Mouse (Mus musculus) brown adipose tissue, adult 24 weeks (tissue): ENCODE data around the gene Ankrd66. TPM values are rescaled to one million over a fixed set of nuclear protein-coding genes. Genes with fewer than 3 reads are reported as not detected.
"Not testable (repeated sequence)": the region's sequence is repeated elsewhere in the genome, so short reads cannot be mapped to it uniquely, and the experiment has no call there.

ENCODE experiments used
- H3K27ac ChIP-seq: fragments of 200-500 bp; replicated peaks from 2 replicates; pipeline ENCODE4 v1.5.1; 2012; ENCODE audit warnings: low read depth, mild to moderate bottlenecking, low read length
- H3K4me1 ChIP-seq: fragments of 200-500 bp; 2 replicates; pipeline ENCODE4 v1.6.1; 2012; ENCODE audit warnings: low read length, mixed read lengths; ENCODE audit not compliant: control insufficient read depth, insufficient read depth, insufficient read length
- H3K4me3 ChIP-seq: fragments of 200-500 bp; 2 replicates; pipeline ENCODE4 v1.5.1; 2012; ENCODE audit warnings: low read depth, mild to moderate bottlenecking, low read length, moderate library complexity; ENCODE audit not compliant: insufficient read depth
- polyA plus RNA-seq: library from polyadenylated mRNA; stranded (reverse); fragments of >200 nt; gene quantifications from 2 replicates; pipeline ENCODE4 v1.2.4, GENCODE M21; 2012; ENCODE audit not compliant: missing spikeins, insufficient read depth, insufficient read length

Gene Ankrd66
- polyA plus RNA-seq, 1 experiment: not detected

DNA sequence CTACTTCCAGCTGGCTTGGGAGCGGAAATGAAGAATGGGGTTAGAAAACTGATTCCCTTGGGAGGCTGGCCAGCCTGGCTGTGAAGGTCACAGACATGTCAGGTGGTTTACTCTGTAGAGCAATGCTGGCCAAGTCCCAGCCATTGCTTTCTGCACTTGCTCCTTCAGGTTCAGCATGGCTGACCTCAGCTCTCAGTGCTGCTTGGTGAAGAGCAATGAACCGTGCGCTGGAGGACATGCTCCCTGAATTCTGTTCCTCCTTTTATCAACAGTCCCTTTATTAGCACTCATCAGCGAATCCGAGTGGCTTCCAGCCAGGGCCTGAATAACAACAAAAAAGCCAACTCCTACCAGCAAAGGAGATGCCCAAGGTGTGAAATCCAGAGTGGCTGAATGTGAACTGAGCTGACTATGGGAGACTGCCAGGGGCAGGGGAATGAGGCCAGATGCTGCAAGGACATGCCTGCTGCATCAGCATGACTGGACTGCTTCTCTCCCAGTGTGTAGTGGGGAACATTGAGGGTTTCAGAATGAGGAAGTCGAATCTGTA, 14.2 kb upstream of the Ankrd66 start:
- peak overlapping the region; percentile 59 for H3K27ac ChIP-seq
- H3K4me1 ChIP-seq: peaks cover 4% of the 10 kb centered on the region
- no peak overlapping the region for H3K4me3 ChIP-seq

GRCm38 (mm10) chr17:43557104-43557503, 13.7 kb upstream of the Ankrd66 start:
- Histone ChIP-seq H3K4me1 (peaks cover 4% of the 10 kb centered on the region), H3K4me3 (no peak overlapping the region), H3K27ac (peak overlapping the region; percentile 91)

DNA sequence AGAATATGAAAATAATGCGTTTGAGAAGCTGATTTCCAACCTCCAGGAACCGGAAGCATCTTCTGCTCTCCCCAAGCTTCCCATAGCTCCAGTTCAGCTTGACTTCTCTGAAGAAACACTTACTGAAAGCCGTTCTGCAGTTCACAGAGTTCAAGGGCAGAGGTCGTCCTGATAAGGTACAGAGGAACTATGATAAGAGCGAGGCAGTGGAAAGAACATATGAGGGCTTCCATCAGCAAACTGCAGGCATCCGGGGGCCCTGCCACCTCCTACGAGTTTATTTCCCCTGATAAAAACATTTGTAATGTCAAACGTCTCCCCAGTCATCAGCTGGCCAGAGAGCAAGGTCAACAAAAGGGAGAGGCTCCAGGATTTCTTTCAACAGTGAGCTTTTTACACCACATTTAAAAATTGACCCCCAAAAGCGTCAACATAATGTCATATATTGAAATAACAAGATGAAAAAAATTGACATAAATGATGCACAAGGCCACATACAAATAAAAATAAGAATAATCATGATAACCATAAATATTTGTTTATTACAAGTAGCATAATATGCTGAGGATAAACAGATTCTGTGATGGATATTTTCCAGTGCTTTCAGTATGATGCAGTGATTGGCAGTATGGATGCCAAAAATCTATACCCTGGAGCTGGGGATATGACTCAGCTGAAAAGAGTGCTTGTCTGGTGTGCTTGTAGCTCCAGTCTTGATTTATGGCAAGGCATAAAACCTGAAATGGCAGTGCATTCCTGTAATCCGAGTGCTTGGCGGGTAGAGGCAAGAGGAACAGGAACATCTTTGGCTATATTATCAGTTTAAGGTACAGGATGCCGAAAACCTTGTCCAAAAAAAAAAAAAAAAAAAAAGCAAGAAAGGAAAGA, 11.3 kb upstream of the Ankrd66 start:
- Histone ChIP-seq H3K27ac (no peak overlapping the region), H3K4me1 (peaks cover 4% of the 10 kb centered on the region), H3K4me3 (no peak overlapping the region)

GRCm38 (mm10) chr17:43551122-43551630, 7.7 kb upstream of the Ankrd66 start:
- Histone ChIP-seq H3K4me3 (no peak overlapping the region), H3K27ac (no peak overlapping the region), H3K4me1 (no peaks in the 10 kb centered on the region)

- Histone ChIP-seq H3K4me1 (no peaks in the 10 kb centered on the region), H3K27ac (no peak overlapping the region), H3K4me3 (no peak overlapping the region)
Measured at GRCm38 (mm10) chr17:43544040-43544439, 601 bp upstream of the Ankrd66 start.

- Histone ChIP-seq H3K4me1 (no peaks in the 10 kb centered on the region), H3K4me3 (no peak overlapping the region), H3K27ac (no peak overlapping the region)
Measured at GRCm38 (mm10) chr17:43538767-43539166, 4.7 kb downstream of the Ankrd66 start.

- H3K27ac ChIP-seq: 0 out of 2 replicates have a peak overlapping the region, but pooled peaks have one; percentile 21
- H3K4me1 ChIP-seq, H3K4me3 ChIP-seq: not testable (repeated sequence)
Measured at GRCm38 (mm10) chr17:43536841-43537240, 6.6 kb downstream of the Ankrd66 start.

- no peaks in the 10 kb centered on the region for H3K4me1 ChIP-seq
- no peak overlapping the region for H3K27ac ChIP-seq
- peak overlapping the region; percentile 41 for H3K4me3 ChIP-seq
Measured at GRCm38 (mm10) chr17:43534362-43535222, 8.8 kb downstream of the Ankrd66 start.

- Histone ChIP-seq H3K4me3 (no peak overlapping the region), H3K4me1 (no peaks in the 10 kb centered on the region), H3K27ac (no peak overlapping the region)
Measured at GRCm38 (mm10) chr17:43531192-43531591, 12.2 kb downstream of the Ankrd66 start.

GRCm38 (mm10) chr17:43530507-43530906, 12.9 kb downstream of the Ankrd66 start:
- H3K4me3 ChIP-seq: no peak overlapping the region
- H3K27ac ChIP-seq: no peak overlapping the region
- H3K4me1 ChIP-seq: no peaks in the 10 kb centered on the region

DNA sequence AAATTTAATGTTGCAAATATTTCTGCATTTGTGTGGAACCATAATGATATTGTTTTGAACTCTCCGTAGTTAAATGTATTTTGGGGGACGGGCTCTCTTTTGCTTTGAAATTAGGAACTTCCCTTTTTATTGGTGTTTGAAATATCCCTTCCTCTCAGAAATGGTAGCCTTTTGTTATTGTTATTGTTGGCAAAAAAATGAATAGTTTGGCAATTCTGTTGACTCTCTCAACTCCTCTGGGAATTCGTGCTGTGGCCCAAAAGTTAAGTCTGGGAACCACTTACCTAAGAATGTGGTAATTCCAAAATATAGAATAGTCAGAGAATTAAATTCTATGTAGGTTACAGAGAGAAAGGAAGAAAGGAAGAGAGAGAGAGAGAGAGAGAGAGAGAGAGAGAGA, 23.3 kb downstream of the Ankrd66 start:
- no peaks in the 10 kb centered on the region for H3K4me1 ChIP-seq
- no peak overlapping the region for H3K27ac ChIP-seq
- no peak overlapping the region for H3K4me3 ChIP-seq

DNA sequence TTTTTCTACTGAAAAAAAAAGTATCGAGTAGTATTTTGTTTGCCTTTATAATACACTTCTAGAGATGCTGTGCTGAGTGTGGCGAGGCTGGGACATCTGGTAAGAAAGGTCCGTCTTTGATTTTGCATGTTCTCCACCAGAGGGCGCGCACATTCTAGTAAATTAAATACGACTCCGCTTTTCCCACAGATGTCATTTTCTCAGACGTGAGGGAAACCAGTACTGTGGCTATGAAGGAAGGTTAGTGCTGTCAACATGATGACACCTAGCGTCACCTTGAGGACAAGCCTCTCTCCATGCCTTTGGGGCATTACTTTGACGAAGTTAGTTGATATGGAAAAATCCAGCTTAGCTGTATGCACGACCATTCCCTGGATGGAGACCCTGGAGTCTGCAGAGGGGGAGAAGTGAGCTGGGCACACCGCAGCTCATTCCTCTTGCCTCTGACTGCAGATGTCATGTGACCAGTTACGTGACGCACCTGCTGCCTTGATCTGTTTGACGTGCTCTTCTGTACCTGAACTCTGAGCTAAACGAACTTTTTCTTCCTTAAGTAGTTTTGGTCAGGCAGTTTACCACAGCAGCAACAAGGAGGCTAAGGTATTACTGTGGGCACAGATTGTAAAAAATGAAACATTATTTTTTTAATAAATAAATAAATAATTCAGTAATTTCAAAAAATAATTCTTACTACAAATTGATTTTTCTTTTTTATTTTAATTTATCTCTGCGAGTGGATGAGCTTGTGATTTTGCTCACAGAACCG, 24.6 kb downstream of the Ankrd66 start:
- Histone ChIP-seq H3K27ac (no peak overlapping the region), H3K4me1 (no peaks in the 10 kb centered on the region), H3K4me3 (no peak overlapping the region)

DNA sequence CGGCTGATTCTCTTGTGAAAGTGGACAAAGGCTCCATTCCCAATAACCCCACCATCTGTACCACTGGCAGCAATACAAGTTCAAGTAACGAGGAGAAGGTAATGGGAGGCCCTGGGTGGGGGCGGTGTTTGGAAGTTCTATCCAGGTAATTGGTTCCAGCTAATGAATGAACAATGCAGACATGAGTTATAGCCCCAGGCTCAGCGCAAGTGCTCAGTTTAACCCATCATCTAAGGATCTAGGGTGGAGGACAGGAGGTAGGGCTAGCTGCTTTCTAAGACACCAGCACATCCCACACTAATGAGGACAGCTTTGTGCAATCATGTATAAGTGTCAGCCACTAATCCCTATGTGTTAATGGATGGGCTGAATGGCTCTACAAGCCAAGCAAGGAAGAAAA, 32.7 kb downstream of the Ankrd66 start:
- no peaks in the 10 kb centered on the region for H3K4me1 ChIP-seq
- H3K27ac ChIP-seq: no peak overlapping the region
- no peak overlapping the region for H3K4me3 ChIP-seq

- Histone ChIP-seq H3K27ac (no peak overlapping the region), H3K4me1 (no peaks in the 10 kb centered on the region), H3K4me3 (no peak overlapping the region)
Measured at GRCm38 (mm10) chr17:43504594-43504934, 38.9 kb downstream of the Ankrd66 start.
